Mouse (Mus musculus) limb, embryonic 12.5 days (tissue): Measurements from ENCODE around the gene Fgd1. TPM values are rescaled to one million over a fixed set of nuclear protein-coding genes. Genes with fewer than 3 reads are reported as not detected.

ENCODE experiments used
- ATAC-seq: fragments of 200-750 bp; cut with Nextera tagmentation; 2 replicates; pipeline ENCODE4 v1.8.0; 2017; ENCODE audit warnings: low read depth, moderate TSS enrichment; ENCODE audit not compliant: insufficient number of reproducible peaks, insufficient read depth, low FRiP score, low TSS enrichment
- H3K27ac ChIP-seq: fragments of 300-500 bp; sonication (generic); 2 replicates; pipeline ENCODE4 v1.5.1; 2016; ENCODE audit warnings: mild to moderate bottlenecking, moderate library complexity
- H3K27me3 ChIP-seq: fragments of 300-500 bp; sonication (generic); 2 replicates; pipeline ENCODE4 v1.6.1; 2016; ENCODE audit warnings: mild to moderate bottlenecking, moderate library complexity
- H3K36me3 ChIP-seq: fragments of 300-500 bp; sonication (generic); 2 replicates; pipeline ENCODE4 v1.6.1; 2016; ENCODE audit warnings: mild to moderate bottlenecking, moderate library complexity
- H3K4me1 ChIP-seq: fragments of 300-500 bp; sonication (generic); replicated peaks from 2 replicates; pipeline ENCODE4 v1.6.1; 2016
- H3K4me2 ChIP-seq: fragments of 300-500 bp; sonication (generic); 2 replicates; pipeline ENCODE4 v1.6.1; 2016; ENCODE audit warnings: mild to moderate bottlenecking, moderate library complexity
- H3K4me3 ChIP-seq: fragments of 300-500 bp; sonication (generic); replicated peaks from 2 replicates; pipeline ENCODE4 v1.5.1; 2016; ENCODE audit warnings: mild to moderate bottlenecking
- H3K9ac ChIP-seq: fragments of 300-500 bp; sonication (generic); replicated peaks from 2 replicates; pipeline ENCODE4 v1.6.1; 2016; ENCODE audit warnings: mild to moderate bottlenecking, moderate library complexity
- H3K9me3 ChIP-seq: fragments of 300-500 bp; sonication (generic); 2 replicates; pipeline ENCODE4 v1.6.1; 2016; ENCODE audit warnings: mild to moderate bottlenecking, moderate library complexity
- WGBS: fragments of 180-500 bp; shearing (Covaris S2); methylation state at CpG from one replicate; pipeline ENCODE4 v1.1.7; 2016; 5-methylcytosine and 5-hydroxymethylcytosine counted together
- polyA plus RNA-seq: library from polyadenylated mRNA; unstranded; fragments of >200 nt; fragmentation: Nextera tagmentation; extraction: Ambion mirVana; gene quantifications from 2 replicates; pipeline ENCODE4 v1.2.1, GENCODE M21; 2016

Fgd1 gene
- 19.4 and 20.6 TPM in 2 replicates for polyA plus RNA-seq

DNA sequence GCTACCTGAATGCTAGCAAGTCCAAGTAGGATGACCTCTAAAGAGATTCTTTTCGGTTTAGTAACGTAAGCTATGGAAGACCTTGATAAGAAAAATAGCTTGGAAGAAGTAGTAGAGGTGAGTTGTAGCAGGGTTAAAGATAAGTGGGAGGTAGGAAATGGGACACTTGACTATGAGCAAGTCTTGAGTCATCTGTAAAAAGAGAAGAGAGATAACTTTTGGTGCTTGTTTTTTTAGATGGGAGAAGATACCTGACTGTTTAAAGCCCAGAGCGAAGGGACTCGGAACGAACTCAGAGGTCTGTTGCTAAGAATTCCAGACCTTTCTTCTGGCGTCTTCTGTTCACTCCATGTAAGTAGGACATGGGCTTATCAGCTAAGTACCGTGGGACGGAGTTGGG lies at the start of gene Fgd1:
Gene Fgd1, plus strand, starts transcription at position 301 of the 400 bp plus-strand sequence.
- Histone ChIP-seq H3K4me1 (peaks cover 10% of the 10 kb centered on the region), H3K9me3 (no peaks in the 10 kb centered on the region), H3K4me2 (peak within 1 kb of the TSS; percentile 69), H3K36me3 (no peaks in the 10 kb centered on the region; the same call in 1 of the 2 replicates), H3K4me3 (peak within 1 kb of the TSS; percentile 66), H3K9ac (peak within 1 kb of the TSS; percentile 86), H3K27ac (peak within 1 kb of the TSS; percentile 92), H3K27me3 (peaks cover 10% of the 10 kb centered on the region; the same call in 1 of the 2 replicates)
- no peak for ATAC-seq
- WGBS = 91% methylated on average over 8 of the region's 8 CpGs

DNA sequence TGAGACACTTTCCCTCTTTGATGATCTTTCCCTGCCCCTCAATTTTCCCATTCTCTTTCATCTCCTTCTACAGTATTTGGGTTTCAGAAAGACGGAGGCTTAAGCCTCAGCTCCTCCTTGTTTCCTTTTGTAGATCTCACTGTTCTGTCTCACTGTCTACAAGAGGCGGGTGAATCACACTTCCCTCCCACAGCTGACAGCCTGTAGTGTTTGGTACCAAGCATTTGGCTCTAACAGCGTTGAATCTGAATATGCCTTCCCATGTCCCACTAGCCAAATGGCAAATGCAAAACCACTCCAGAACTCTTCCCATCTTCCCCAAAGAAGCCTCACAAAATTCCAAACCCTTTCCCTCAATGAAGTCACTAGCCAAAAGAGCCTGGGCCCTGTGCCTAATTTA lies 49.2 kb upstream of the Fgd1 start:
- H3K36me3 ChIP-seq = peaks cover 69% of the 10 kb centered on the region
- H3K27ac ChIP-seq = no peak overlapping the region
- no peak for ATAC-seq
- H3K4me1 ChIP-seq = no peaks in the 10 kb centered on the region
- H3K4me2 ChIP-seq = no peak overlapping the region
- WGBS = 81% methylated on average over 3 of the region's 3 CpGs
- peaks cover 15% of the 10 kb centered on the region for H3K27me3 ChIP-seq
- no peaks in the 10 kb centered on the region for H3K9me3 ChIP-seq
- H3K9ac ChIP-seq = no peak overlapping the region
- no peak overlapping the region for H3K4me3 ChIP-seq

DNA sequence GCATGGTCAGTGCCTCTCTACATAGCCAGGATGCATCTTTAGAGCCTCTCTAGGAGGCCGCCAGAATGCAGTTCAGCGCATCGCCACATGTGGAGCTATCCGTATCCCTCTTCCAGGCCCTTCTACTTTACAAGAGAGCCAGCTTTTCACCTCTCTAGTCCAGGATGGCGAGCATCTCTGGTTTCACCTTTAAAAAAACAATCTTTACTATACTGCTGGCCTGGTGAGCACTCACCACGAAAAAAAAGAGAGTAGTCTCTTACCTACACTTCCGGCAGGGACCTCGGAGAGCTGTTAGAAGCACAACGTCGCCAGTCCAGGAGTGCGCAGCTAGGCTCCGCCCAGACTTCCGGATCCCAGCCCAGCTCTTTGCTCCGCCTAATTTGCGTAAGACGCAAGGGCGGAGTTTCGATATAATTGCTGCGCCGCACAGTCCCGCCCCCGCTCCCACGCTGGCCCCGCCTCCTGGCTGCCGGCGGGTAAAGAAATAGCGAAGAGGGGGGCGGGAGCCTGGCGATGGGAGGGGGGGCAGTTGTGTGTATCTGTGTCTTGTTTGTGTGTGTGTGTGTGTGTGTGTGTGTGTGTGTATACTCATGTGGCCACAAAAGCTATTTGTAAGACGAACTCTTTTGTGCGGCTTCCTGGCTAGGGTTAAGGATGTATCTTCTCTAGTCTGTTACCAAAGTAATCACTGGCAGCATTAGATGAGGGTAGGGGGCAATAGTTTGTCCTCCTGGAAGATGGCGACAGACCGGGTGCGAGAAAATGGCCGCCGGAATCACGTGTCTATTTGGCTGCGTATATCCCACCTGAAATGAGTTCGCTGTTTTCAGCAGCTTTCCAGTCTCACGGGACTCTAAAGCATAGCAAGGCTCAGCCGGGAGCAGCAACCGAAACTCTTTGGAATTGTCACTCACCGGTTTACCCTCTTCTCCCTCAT lies 28.7 kb upstream of the Fgd1 start, which contains the start of gene Gnl3l:
Gene Gnl3l, minus strand, starts transcription at position 385 of the 940 bp plus-strand sequence.
- Histone ChIP-seq H3K36me3 (peaks cover 13% of the 10 kb centered on the region; the same call in 1 of the 2 replicates), H3K27me3 (peaks cover 2% of the 10 kb centered on the region; the same call in 1 of the 2 replicates), H3K4me2 (peak within 1 kb of the TSS; percentile 57), H3K9ac (peak within 1 kb of the TSS; percentile 40), H3K9me3 (no peaks in the 10 kb centered on the region), H3K4me1 (no peaks in the 10 kb centered on the region; the same call in 1 of the 2 replicates), H3K4me3 (peak within 1 kb of the TSS; percentile 45), H3K27ac (peak within 1 kb of the TSS; percentile 76)
- 17% methylated on average over 43 of the region's 43 CpGs for WGBS
- ATAC-seq = peak; percentile 96

DNA sequence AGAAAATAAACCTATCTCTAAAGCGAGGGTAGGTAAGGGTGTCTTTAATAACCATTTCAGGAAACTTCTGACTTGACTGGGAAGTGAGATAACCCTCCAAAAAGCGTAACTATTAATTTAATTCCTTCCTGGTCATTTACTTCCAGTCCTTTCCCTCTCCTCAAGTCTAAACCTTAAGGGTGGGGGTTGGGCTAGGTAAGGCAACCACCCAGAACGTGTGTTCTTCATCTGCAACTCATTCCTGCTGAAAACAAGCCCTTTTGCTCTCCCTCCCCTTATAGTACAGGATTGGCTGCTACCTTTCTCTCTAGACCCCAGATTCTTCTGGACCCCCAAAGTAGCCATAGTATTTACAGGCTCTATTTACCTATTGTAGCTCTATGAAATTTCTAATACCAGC lies 28.1 kb upstream of the Fgd1 start:
- Histone ChIP-seq H3K27me3 (peaks cover 2% of the 10 kb centered on the region; the same call in 1 of the 2 replicates), H3K4me2 (peak overlapping the region; percentile 57), H3K27ac (peak overlapping the region; percentile 76), H3K4me3 (peak overlapping the region; percentile 45), H3K9ac (peak overlapping the region; percentile 40), H3K4me1 (no peaks in the 10 kb centered on the region; the same call in 1 of the 2 replicates), H3K9me3 (no peaks in the 10 kb centered on the region), H3K36me3 (peaks cover 9% of the 10 kb centered on the region; the same call in 1 of the 2 replicates)
- ATAC-seq = no peak
- WGBS = 5% methylated on average over 3 of the region's 3 CpGs

DNA sequence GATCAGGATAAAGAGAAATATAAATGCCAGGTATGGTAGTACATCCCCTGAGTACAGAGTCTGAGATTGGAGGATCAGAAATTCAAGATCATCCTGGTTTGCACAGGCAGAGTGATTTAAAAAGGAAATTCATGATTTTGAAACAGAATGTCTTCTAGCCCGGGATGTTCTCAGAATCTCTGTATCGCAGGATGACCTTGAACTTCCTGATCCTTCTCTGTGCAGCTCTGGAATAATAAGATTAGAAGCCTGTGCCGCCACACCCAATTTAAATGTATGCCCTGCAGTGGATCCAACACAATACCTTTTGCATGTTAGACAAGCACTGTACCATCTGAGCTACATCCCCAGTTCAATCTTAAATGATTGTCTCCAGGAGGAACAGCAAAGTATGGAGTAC lies 27.2 kb upstream of the Fgd1 start:
- H3K27me3 ChIP-seq = peaks cover 2% of the 10 kb centered on the region; the same call in 1 of the 2 replicates
- peak overlapping the region; percentile 45; the same call in 1 of the 2 replicates for H3K4me3 ChIP-seq
- peaks cover 5% of the 10 kb centered on the region; the same call in 1 of the 2 replicates for H3K36me3 ChIP-seq
- no peak for ATAC-seq
- no peak overlapping the region for H3K9ac ChIP-seq
- no peak overlapping the region for H3K27ac ChIP-seq
- no peaks in the 10 kb centered on the region; the same call in 1 of the 2 replicates for H3K4me1 ChIP-seq
- WGBS = 90% methylated on average over 3 of the region's 3 CpGs
- peak overlapping the region; percentile 57 for H3K4me2 ChIP-seq
- no peaks in the 10 kb centered on the region for H3K9me3 ChIP-seq

DNA sequence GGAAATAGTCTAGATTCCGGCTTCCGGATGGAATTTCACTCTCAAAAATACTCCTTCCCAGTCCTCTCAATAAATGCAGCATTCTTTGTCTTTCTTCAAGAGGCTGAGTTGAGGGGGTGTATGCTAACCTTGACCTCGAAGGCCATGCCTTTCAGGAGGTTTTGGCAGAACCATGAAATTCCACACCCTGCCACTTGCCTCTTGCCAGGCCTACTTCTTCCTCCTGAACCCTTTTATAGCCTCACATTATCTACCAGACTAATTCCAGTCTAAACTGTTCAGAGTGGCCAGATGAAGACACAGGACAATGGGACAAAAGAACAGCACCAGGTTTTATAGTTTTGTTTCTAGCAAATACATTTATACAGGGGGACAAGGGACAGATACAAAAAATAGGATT lies 14.6 kb upstream of the Fgd1 start:
- H3K4me3 ChIP-seq = no peak overlapping the region
- H3K27me3 ChIP-seq = peaks cover 11% of the 10 kb centered on the region
- H3K4me1 ChIP-seq = no peaks in the 10 kb centered on the region; the same call in 1 of the 2 replicates
- no peaks in the 10 kb centered on the region for H3K36me3 ChIP-seq
- H3K4me2 ChIP-seq = no peak overlapping the region
- no peak overlapping the region for H3K9ac ChIP-seq
- 51% methylated on average over 3 of the region's 3 CpGs for WGBS
- ATAC-seq = no peak
- no peaks in the 10 kb centered on the region for H3K9me3 ChIP-seq
- H3K27ac ChIP-seq = 0 out of 2 replicates have a peak overlapping the region, but pooled peaks have one; percentile 23

DNA sequence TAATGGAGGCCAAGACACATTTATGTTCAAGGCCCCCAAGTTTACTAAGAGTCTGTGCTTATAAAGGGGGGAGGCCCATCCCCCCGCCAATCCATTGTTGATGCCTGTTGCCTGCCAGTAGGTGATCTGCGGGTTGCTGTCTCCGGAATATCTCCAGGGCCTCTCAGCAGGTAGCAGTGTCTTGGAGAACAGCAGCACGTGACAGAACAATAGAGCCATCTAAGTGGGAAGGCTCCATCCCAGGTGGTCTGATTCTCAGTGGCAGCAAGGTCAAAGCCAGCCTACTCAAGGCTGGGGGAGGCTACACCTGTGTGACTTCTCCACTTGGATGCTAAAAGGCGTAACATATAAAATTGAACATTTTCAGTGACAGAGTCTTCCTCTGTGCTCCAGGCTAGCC lies 4.7 kb upstream of the Fgd1 start:
- Histone ChIP-seq H3K27me3 (peaks cover 8% of the 10 kb centered on the region), H3K4me1 (no peaks in the 10 kb centered on the region), H3K36me3 (no peaks in the 10 kb centered on the region), H3K27ac (no peak overlapping the region), H3K9ac (no peak overlapping the region), H3K4me3 (no peak overlapping the region), H3K4me2 (no peak overlapping the region), H3K9me3 (no peaks in the 10 kb centered on the region)
- 57% methylated on average over 5 of the region's 5 CpGs for WGBS
- ATAC-seq = no peak

DNA sequence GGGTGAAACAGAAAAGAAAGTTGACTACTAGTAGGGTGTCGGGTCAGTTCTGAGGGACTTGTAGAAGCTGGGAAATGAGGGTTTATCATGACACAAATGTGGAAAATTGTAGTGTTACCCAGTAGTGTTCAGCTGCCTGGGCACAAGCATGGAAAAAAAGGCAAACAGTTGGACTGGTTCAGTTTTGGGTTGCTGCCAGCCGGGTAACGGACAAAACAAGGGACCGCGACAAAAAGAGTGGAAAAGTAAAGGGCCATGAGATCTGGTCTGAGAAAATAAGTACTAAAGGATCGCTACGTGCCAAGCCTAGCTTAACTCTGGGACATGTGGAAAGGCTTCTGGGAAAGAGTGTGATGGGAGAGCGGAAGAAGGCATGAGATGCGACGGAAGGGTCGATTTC lies 371 bp downstream of the Fgd1 start:
- Histone ChIP-seq H3K9ac (no peak overlapping the region), H3K36me3 (no peaks in the 10 kb centered on the region; the same call in 1 of the 2 replicates), H3K9me3 (no peaks in the 10 kb centered on the region), H3K4me2 (peak overlapping the region; percentile 69), H3K4me1 (peaks cover 10% of the 10 kb centered on the region), H3K27ac (peak overlapping the region; percentile 92; the same call in 1 of the 2 replicates), H3K4me3 (peak overlapping the region; percentile 66), H3K27me3 (peaks cover 14% of the 10 kb centered on the region; the same call in 1 of the 2 replicates)
- ATAC-seq = peak; percentile 15; the same call in 1 of the 2 replicates
- WGBS = 38% methylated on average over 11 of the region's 11 CpGs

DNA sequence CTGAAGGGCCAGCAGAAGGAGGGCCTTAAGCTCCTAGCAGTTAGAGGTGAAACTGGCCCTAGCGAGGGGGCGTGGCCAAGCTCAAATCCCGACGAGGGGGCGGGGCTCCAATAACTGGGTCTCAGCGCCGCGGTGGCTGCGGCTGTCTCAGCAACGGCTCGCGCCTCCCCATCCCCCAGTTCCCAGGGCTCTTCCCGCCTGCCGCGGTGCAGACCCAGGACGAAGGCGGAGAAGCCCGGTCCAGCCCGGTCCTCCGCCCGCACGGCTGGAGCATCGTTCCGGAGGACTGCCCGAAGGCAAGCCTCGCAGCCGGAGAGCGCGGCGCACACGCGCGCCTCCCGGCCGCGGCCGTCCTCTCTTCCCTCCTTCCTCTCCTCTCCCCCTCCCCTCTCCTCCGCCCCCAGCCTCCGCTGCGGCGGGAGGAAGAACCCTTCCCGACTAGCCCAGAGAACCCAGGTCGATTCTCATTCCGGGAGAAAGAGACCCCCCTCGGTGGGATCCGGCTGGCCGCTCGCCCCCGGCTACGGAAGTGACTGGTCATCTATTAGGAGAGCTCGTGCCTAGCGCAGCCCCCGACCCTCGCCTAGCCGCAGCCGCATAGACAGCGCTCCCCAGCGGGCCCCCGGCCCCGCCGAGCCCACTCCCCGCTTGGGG lies 954 bp downstream of the Fgd1 start:
- Histone ChIP-seq H3K9ac (peak overlapping the region; percentile 86), H3K4me2 (peak overlapping the region; percentile 69), H3K4me3 (peak overlapping the region; percentile 66)

DNA sequence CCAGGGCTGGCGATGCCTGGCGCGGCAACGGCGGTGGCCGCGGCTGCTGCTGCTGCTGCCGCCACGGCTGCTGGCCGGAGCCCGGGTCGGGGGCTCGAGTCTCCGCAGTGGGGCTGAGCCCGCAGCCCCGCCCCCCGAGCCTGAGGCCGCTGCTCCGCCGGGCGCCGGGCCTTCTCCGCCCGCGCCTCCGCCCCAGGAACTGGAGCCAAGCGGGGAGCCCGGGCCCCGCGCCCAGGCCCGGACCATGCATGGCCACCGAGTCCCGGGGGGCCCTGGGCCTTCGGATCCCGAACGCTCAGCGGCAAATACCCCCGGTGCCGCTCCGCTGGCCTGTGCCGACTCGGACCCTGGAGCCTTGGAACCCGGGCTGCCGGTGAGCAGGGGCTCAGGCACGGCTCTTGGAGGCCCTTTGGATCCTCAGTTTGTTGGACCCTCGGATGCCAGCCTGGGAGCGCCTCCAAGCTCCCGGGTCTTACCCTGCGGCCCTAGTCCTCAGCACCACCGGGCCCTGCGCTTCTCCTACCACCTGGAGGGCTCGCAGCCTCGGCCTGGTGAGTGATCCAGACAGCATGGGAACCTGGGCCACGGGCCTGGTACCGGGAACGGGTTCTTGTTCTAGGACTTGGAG lies 1.6 kb downstream of the Fgd1 start:
- H3K4me2 ChIP-seq = peak overlapping the region; percentile 69

More for the DNA sequence above, 954 bp downstream of the Fgd1 start:
- peak; percentile 85 for ATAC-seq
- Histone ChIP-seq H3K36me3 (no peaks in the 10 kb centered on the region; the same call in 1 of the 2 replicates), H3K9me3 (no peaks in the 10 kb centered on the region), H3K27ac (peak overlapping the region; percentile 92), H3K27me3 (peaks cover 15% of the 10 kb centered on the region; the same call in 1 of the 2 replicates), H3K4me1 (peaks cover 10% of the 10 kb centered on the region)
- 15% methylated on average over 52 of the region's 62 CpGs for WGBS

More for the DNA sequence above, 1.6 kb downstream of the Fgd1 start:
- Histone ChIP-seq H3K9ac (peak overlapping the region; percentile 86), H3K4me1 (peaks cover 11% of the 10 kb centered on the region), H3K36me3 (no peaks in the 10 kb centered on the region; the same call in 1 of the 2 replicates), H3K27ac (peak overlapping the region; percentile 92), H3K4me3 (peak overlapping the region; percentile 66), H3K9me3 (no peaks in the 10 kb centered on the region), H3K27me3 (peaks cover 15% of the 10 kb centered on the region; the same call in 1 of the 2 replicates)
- WGBS = 29% methylated on average over 44 of the region's 56 CpGs
- peak; percentile 29; the same call in 1 of the 2 replicates for ATAC-seq
